Mouse (Mus musculus): Measurements from ENCODE around the gene Zfp235. TPM values are rescaled to one million over a fixed set of nuclear protein-coding genes. Genes with fewer than 3 reads are reported as not detected.
A peak's percentile ranks its signal among the peaks of the same experiment; 100 is the strongest.

Gene Zfp235
- total and polyA plus RNA-seq, 3 experiments, result 3.1 to 5.4 (median 4.2) TPM

- TF ChIP-seq POLR2A (IDR thresholded peaks at IDR 0.05; ENCODE audit: insufficient read depth, low read depth, low read length) (no peak), CTCF (IDR thresholded peaks at IDR 0.05) (no peak), EP300 (IDR thresholded peaks at IDR 0.05; ENCODE audit: insufficient read depth, low read depth, low read length) (no peak)
- peak overlapping the region; percentile 78 for H3K4me3 ChIP-seq
- peaks cover 4% of the 10 kb centered on the region for H3K4me1 ChIP-seq (ENCODE audit: control insufficient read depth, insufficient read depth, low read length)
- no peaks in the 10 kb centered on the region for H3K36me3 ChIP-seq (ENCODE audit: control insufficient read depth, insufficient read depth, low read length)
- peak overlapping the region; percentile 65 for H3K27ac ChIP-seq
- DNase-seq, result no peak
- H3K9ac ChIP-seq (ENCODE audit: low read depth, low read length), result peak overlapping the region; percentile 62
- H3K79me2 ChIP-seq (replicated peaks; ENCODE audit: control insufficient read depth, insufficient read depth, low read length), result no peaks in the 10 kb centered on the region
- H3K27me3 ChIP-seq (ENCODE audit: control insufficient read depth, insufficient read depth, low read length), result no peaks in the 10 kb centered on the region
- intact Hi-C loops (cut with DNase I), result loop anchor here (2.0 to 5.0 kb wide), 4 partner anchors 53 to 134 kb away; partner anchors contain the start of genes Zfp108 and Zfp180
- WGBS, result 17% methylated on average over 6 of the region's 6 CpGs
These were observed 459 bp upstream of the Zfp235 start for GRCm38 (mm10) chr7:24133425-24133995.

GRCm38 (mm10) chr7:24142566-24142965 lies 8.6 kb downstream of the Zfp235 start:
- WGBS, result 85% methylated on average over 6 of the region's 6 CpGs
- Histone ChIP-seq H3K79me2 (replicated peaks; ENCODE audit: control insufficient read depth, insufficient read depth, low read length) (no peaks in the 10 kb centered on the region), H3K27me3 (ENCODE audit: control insufficient read depth, insufficient read depth, low read length) (no peaks in the 10 kb centered on the region), H3K9ac (ENCODE audit: low read depth, low read length) (no peak overlapping the region), H3K4me1 (ENCODE audit: control insufficient read depth, insufficient read depth, low read length) (no peaks in the 10 kb centered on the region), H3K27ac (no peak overlapping the region), H3K4me3 (no peak overlapping the region), H3K36me3 (ENCODE audit: control insufficient read depth, insufficient read depth, low read length) (no peaks in the 10 kb centered on the region)
- intact Hi-C loops (cut with DNase I), result no loop called here
- DNase-seq, result no peak
- no peak for TF ChIP-seq EP300 (IDR thresholded peaks at IDR 0.05; ENCODE audit: insufficient read depth, low read depth, low read length)
- no peak for TF ChIP-seq POLR2A (IDR thresholded peaks at IDR 0.05; ENCODE audit: insufficient read depth, low read depth, low read length)
- TF ChIP-seq CTCF (IDR thresholded peaks at IDR 0.05), result no peak

GRCm38 (mm10) chr7:24153272-24153671 lies 19.3 kb downstream of the Zfp235 start:
- Histone ChIP-seq H3K4me3 (no peak overlapping the region), H3K79me2 (replicated peaks; ENCODE audit: control insufficient read depth, insufficient read depth, low read length) (no peaks in the 10 kb centered on the region), H3K4me1 (ENCODE audit: control insufficient read depth, insufficient read depth, low read length) (no peaks in the 10 kb centered on the region), H3K27ac (no peak overlapping the region), H3K9ac (ENCODE audit: low read depth, low read length) (no peak overlapping the region), H3K27me3 (ENCODE audit: control insufficient read depth, insufficient read depth, low read length) (no peaks in the 10 kb centered on the region), H3K36me3 (ENCODE audit: control insufficient read depth, insufficient read depth, low read length) (no peaks in the 10 kb centered on the region)
- DNase-seq, result peak in 1 of 2 experiments; percentile 0
- intact Hi-C loops (cut with DNase I), result no loop called here
- TF ChIP-seq POLR2A (IDR thresholded peaks at IDR 0.05; ENCODE audit: insufficient read depth, low read depth, low read length), result no peak
- TF ChIP-seq CTCF (IDR thresholded peaks at IDR 0.05), result peak; percentile 37
- TF ChIP-seq EP300 (IDR thresholded peaks at IDR 0.05; ENCODE audit: insufficient read depth, low read depth, low read length), result no peak
- WGBS, result 10% methylated on average over 1 of the region's 1 CpGs

- Histone ChIP-seq H3K36me3 (ENCODE audit: control insufficient read depth, insufficient read depth, low read length) (no peaks in the 10 kb centered on the region), H3K4me1 (ENCODE audit: control insufficient read depth, insufficient read depth, low read length) (no peaks in the 10 kb centered on the region; the same call in 1 of the 2 replicates), H3K27ac (no peak overlapping the region), H3K9ac (ENCODE audit: low read depth, low read length) (no peak overlapping the region), H3K27me3 (ENCODE audit: control insufficient read depth, insufficient read depth, low read length) (no peaks in the 10 kb centered on the region), H3K4me3 (no peak overlapping the region), H3K79me2 (replicated peaks; ENCODE audit: control insufficient read depth, insufficient read depth, low read length) (no peaks in the 10 kb centered on the region)
- WGBS, result 60% methylated on average over 4 of the region's 4 CpGs
- TF ChIP-seq EP300 (IDR thresholded peaks at IDR 0.05; ENCODE audit: insufficient read depth, low read depth, low read length) (no peak), POLR2A (IDR thresholded peaks at IDR 0.05; ENCODE audit: insufficient read depth, low read depth, low read length) (no peak), CTCF (IDR thresholded peaks at IDR 0.05) (no peak)
- intact Hi-C loops (cut with DNase I), result no loop called here
- no peak for DNase-seq
These were observed 38.2 kb downstream of the Zfp235 start for GRCm38 (mm10) chr7:24172191-24172590.

- intact Hi-C loops (cut with DNase I), result no loop called here
- H3K4me1 ChIP-seq (ENCODE audit: control insufficient read depth, insufficient read depth, low read length), result no peaks in the 10 kb centered on the region; the same call in 1 of the 2 replicates
- whole genome bisulfite sequencing, result 15% methylated on average over 23 of the region's 23 CpGs
These were observed 40.8 kb downstream of the Zfp235 start, which contains the start of gene Zfp114 for GRCm38 (mm10) chr7:24174618-24175336. Zfp114 (plus strand) TSS chr7:24175060.

GRCm38 (mm10) chr7:24175337-24175711 lies 41.4 kb downstream of the Zfp235 start:
- Histone ChIP-seq H3K4me1 (ENCODE audit: control insufficient read depth, insufficient read depth, low read length) (no peaks in the 10 kb centered on the region; the same call in 1 of the 2 replicates), H3K79me2 (replicated peaks; ENCODE audit: control insufficient read depth, insufficient read depth, low read length) (no peaks in the 10 kb centered on the region), H3K27me3 (ENCODE audit: control insufficient read depth, insufficient read depth, low read length) (no peaks in the 10 kb centered on the region), H3K36me3 (ENCODE audit: control insufficient read depth, insufficient read depth, low read length) (no peaks in the 10 kb centered on the region), H3K4me3 (peak overlapping the region; percentile 48), H3K27ac (no peak overlapping the region), H3K9ac (ENCODE audit: low read depth, low read length) (no peak overlapping the region)
- 48% methylated on average over 6 of the region's 6 CpGs for WGBS
- intact Hi-C loops (cut with DNase I), result no loop called here
- TF ChIP-seq POLR2A (IDR thresholded peaks at IDR 0.05; ENCODE audit: insufficient read depth, low read depth, low read length) (no peak), EP300 (IDR thresholded peaks at IDR 0.05; ENCODE audit: insufficient read depth, low read depth, low read length) (no peak), CTCF (IDR thresholded peaks at IDR 0.05) (no peak)
- DNase-seq, result no peak

More at GRCm38 (mm10) chr7:24174618-24175336, 40.8 kb downstream of the Zfp235 start, which contains the start of gene Zfp114:
- Histone ChIP-seq H3K27me3 (ENCODE audit: control insufficient read depth, insufficient read depth, low read length) (no peaks in the 10 kb centered on the region), H3K4me3 (peak within 1 kb of the TSS; percentile 48), H3K79me2 (replicated peaks; ENCODE audit: control insufficient read depth, insufficient read depth, low read length) (no peaks in the 10 kb centered on the region), H3K27ac (no peak within 1 kb of the TSS), H3K36me3 (ENCODE audit: control insufficient read depth, insufficient read depth, low read length) (no peaks in the 10 kb centered on the region), H3K9ac (ENCODE audit: low read depth, low read length) (peak within 1 kb of the TSS; percentile 84)
- DNase-seq, result peak; percentile 39 to 51
- TF ChIP-seq CTCF (IDR thresholded peaks at IDR 0.05) (no peak), EP300 (IDR thresholded peaks at IDR 0.05; ENCODE audit: insufficient read depth, low read depth, low read length) (no peak), POLR2A (IDR thresholded peaks at IDR 0.05; ENCODE audit: insufficient read depth, low read depth, low read length) (no peak)
